Mouse (Mus musculus) neural tube, embryonic 15.5 days (tissue): ENCODE measurements around the gene Cfap74. TPM values are rescaled to one million over a fixed set of nuclear protein-coding genes. Genes with fewer than 3 reads are reported as not detected.
A peak's percentile ranks its signal among the peaks of the same experiment; 100 is the strongest.
"Not testable (repeated sequence)": the region's sequence is repeated elsewhere in the genome, so short reads cannot be mapped to it uniquely, and the experiment has no call there.

ENCODE experiments used
- ATAC-seq: fragments of 200-750 bp; cut with Nextera tagmentation; 2 replicates; pipeline ENCODE4 v1.8.0; 2017; ENCODE audit warnings: mild to moderate bottlenecking, moderate TSS enrichment, moderate library complexity; ENCODE audit not compliant: low FRiP score
- H3K27ac ChIP-seq: fragments of 300-500 bp; sonication (generic); replicated peaks from 2 replicates; pipeline ENCODE4 v1.5.1; 2015; ENCODE audit warnings: mild to moderate bottlenecking, inconsistent platforms
- H3K27me3 ChIP-seq: fragments of 300-500 bp; sonication (generic); replicated peaks from 2 replicates; pipeline ENCODE4 v1.6.1; 2015; ENCODE audit warnings: inconsistent platforms
- H3K36me3 ChIP-seq: fragments of 300-500 bp; sonication (generic); 2 replicates; pipeline ENCODE4 v1.6.1; 2015; ENCODE audit warnings: inconsistent platforms
- H3K4me1 ChIP-seq: fragments of 300-500 bp; sonication (generic); 2 replicates; pipeline ENCODE4 v1.6.1; 2015; ENCODE audit warnings: inconsistent platforms
- H3K4me2 ChIP-seq: fragments of 300-500 bp; sonication (generic); 2 replicates; pipeline ENCODE4 v1.6.1; 2015; ENCODE audit warnings: inconsistent platforms, mild to moderate bottlenecking, moderate library complexity
- H3K4me3 ChIP-seq: fragments of 300-500 bp; sonication (generic); replicated peaks from 2 replicates; pipeline ENCODE4 v1.5.1; 2015; ENCODE audit warnings: mild to moderate bottlenecking, inconsistent platforms
- H3K9ac ChIP-seq: fragments of 300-500 bp; sonication (generic); replicated peaks from 2 replicates; pipeline ENCODE4 v1.6.1; 2015; ENCODE audit warnings: mild to moderate bottlenecking, inconsistent platforms
- H3K9me3 ChIP-seq: fragments of 300-500 bp; sonication (generic); replicated peaks from 2 replicates; pipeline ENCODE4 v1.6.1; 2016; ENCODE audit warnings: inconsistent platforms
- WGBS: fragments of 180-500 bp; shearing (Covaris S2); methylation state at CpG from one replicate; pipeline ENCODE4 v1.1.7; 2015; ENCODE audit warnings: mixed read lengths; 5-methylcytosine and 5-hydroxymethylcytosine counted together
- polyA plus RNA-seq: library from polyadenylated mRNA; unstranded; fragments of >200 nt; fragmentation: Nextera tagmentation; extraction: Ambion mirVana; gene quantifications from 2 replicates; pipeline ENCODE4 v1.2.1, GENCODE M21; 2015

Cfap74 gene
- polyA plus RNA-seq, 1 experiment from 2014 or later, result 4.4 TPM

DNA sequence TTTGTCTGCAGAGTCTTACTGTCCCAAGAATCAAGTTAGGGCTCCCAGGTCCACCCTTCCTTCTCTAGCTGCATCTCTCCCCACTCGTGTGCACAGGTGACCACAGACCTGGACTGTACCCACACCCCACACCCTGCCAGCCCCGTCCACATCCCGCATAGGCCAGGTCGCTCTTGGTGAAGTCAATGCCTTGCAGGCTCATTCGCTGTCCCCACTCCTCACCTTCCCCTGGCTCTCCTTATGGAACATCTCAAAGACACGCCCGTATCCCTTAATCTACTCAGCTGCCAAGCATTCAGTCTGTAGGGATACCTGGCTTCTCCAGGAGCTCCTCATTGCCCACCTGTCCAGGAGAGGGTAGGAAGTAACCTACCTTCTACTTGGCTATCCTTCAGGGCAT lies 62.4 kb downstream of the Cfap74 start:
- Histone ChIP-seq H3K4me3 (no peak overlapping the region), H3K27ac (no peak overlapping the region), H3K4me2 (no peak overlapping the region), H3K36me3 (no peaks in the 10 kb centered on the region), H3K9ac (no peak overlapping the region), H3K4me1 (peaks cover 4% of the 10 kb centered on the region), H3K27me3 (peaks cover 6% of the 10 kb centered on the region), H3K9me3 (no peaks in the 10 kb centered on the region)
- ATAC-seq, result no peak
- 93% methylated on average over 7 of the region's 7 CpGs for WGBS

DNA sequence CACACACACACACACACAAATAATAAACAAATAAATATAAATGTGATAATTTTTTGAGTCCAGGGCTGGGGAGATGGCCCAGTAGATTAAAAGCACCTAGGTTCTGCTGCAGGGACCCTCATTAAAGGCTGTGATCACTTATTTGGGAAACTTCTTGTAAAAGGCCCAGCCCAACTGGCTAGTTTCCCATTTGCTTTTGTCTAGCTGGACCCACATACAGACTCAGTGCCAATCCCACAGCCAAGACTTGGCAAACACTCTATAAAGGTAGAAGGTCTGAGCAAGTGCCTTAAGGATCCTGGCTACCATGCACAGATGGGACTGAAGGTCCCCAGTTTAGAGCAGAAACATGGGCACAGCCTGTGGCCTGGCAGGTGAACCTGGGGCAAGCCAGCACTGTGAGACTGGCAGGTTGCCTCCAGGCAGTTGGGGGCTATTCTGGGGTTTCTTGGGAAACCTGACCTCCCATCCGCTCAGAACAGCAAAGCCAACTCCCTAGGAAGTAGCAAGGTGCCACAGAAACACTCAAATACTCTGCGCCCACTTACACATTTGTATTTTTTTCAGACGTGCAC lies 63.8 kb downstream of the Cfap74 start:
- 81% methylated on average over 3 of the region's 3 CpGs for WGBS

DNA sequence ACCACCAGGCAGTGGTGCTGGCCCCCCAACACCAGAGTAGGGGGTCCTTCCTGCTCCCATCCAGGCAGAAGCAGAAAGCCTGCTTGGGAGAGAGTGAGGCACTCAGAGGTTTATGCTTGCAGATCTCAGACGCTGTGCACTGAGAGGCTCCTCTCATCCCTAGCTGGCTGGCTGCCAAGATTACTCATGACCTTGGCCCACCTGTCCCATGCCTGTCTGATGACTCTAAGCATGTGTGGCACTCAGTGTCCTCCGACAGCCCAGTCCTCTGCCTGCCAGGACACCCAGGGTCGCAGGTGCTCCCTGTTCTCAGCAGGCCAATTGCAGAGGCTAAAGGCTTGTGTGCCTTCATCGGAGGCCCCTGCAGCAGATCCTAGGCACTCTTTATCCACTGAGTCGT lies 64.3 kb downstream of the Cfap74 start:
- no peak overlapping the region for H3K9ac ChIP-seq
- no peaks in the 10 kb centered on the region for H3K36me3 ChIP-seq
- H3K4me3 ChIP-seq, result no peak overlapping the region
- no peak for ATAC-seq
- 62% methylated on average over 5 of the region's 5 CpGs for WGBS
- peaks cover 6% of the 10 kb centered on the region for H3K27me3 ChIP-seq
- no peak overlapping the region for H3K27ac ChIP-seq
- H3K9me3 ChIP-seq, result no peaks in the 10 kb centered on the region
- no peak overlapping the region for H3K4me2 ChIP-seq
- peaks cover 4% of the 10 kb centered on the region for H3K4me1 ChIP-seq

More for the DNA sequence above, 63.8 kb downstream of the Cfap74 start:
- Histone ChIP-seq H3K27ac (no peak overlapping the region; the same call in 1 of the 2 replicates), H3K9me3 (no peaks in the 10 kb centered on the region), H3K4me1 (peaks cover 4% of the 10 kb centered on the region), H3K9ac (no peak overlapping the region), H3K4me3 (no peak overlapping the region), H3K36me3 (no peaks in the 10 kb centered on the region), H3K4me2 (no peak overlapping the region), H3K27me3 (peaks cover 6% of the 10 kb centered on the region)
- no peak for ATAC-seq

GRCm38 (mm10) chr4:155473796-155474195 lies 64.8 kb downstream of the Cfap74 start:
- H3K36me3 ChIP-seq, H3K4me1 ChIP-seq, H3K4me2 ChIP-seq, H3K27ac ChIP-seq, H3K9ac ChIP-seq, H3K27me3 ChIP-seq, H3K4me3 ChIP-seq, ATAC-seq, H3K9me3 ChIP-seq: not testable (repeated sequence)
- 52% methylated on average over 2 of the region's 2 CpGs for WGBS

DNA sequence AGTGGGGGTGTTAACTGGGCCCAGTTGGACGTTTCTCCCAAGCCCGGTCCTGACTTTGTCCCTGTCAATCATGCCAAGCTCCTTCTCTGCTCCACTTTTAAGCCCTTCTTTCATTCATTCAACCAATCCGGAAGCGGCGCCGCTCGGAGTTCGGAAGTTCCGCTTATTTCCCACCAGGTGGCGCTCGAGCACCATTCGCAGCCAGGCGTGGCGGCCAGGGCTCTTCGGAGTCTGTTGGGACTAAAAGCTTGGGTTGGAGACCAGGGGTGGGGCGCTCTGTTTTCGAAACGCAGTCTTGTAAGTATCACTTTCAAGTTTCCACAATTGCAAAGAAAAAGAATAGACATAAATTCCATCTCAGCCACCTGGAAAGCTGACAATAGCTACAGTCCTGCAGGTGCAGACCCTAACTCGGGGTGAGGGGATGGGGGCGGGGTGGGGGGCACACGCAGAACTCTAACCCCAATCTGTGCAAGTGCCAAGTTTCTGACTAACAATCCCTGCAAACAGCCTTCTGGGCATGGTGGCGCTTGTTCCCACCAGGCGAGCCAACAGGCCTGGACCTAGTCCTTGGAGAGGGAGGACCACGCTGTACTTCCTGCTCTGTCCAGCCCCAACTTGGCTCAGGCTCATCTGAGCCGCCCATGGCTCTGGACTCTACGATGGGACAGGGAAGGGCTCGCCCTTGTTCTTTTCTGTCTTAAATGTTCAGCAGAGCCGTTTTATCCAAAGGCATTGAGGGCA lies 72.6 kb downstream of the Cfap74 start:
- Histone ChIP-seq H3K36me3 (no peaks in the 10 kb centered on the region), H3K27me3 (peaks cover 9% of the 10 kb centered on the region; the same call in 1 of the 2 replicates), H3K4me2 (peak overlapping the region; percentile 45), H3K4me3 (0 out of 2 replicates have a peak overlapping the region, but pooled peaks have one; percentile 14), H3K9ac (no peak overlapping the region), H3K27ac (no peak overlapping the region), H3K9me3 (no peaks in the 10 kb centered on the region), H3K4me1 (peaks cover 8% of the 10 kb centered on the region)
- 24% methylated on average over 28 of the region's 28 CpGs for WGBS
- peak; percentile 63; the same call in 1 of the 2 replicates for ATAC-seq

- Histone ChIP-seq H3K9me3 (no peaks in the 10 kb centered on the region), H3K9ac (no peak overlapping the region), H3K4me3 (no peak overlapping the region), H3K4me2 (no peak overlapping the region; the same call in 1 of the 2 replicates), H3K27ac (no peak overlapping the region), H3K27me3 (peaks cover 9% of the 10 kb centered on the region; the same call in 1 of the 2 replicates), H3K36me3 (no peaks in the 10 kb centered on the region), H3K4me1 (peaks cover 8% of the 10 kb centered on the region)
- 89% methylated on average over 6 of the region's 6 CpGs for WGBS
- no peak for ATAC-seq
Observed at GRCm38 (mm10) chr4:155482125-155482480, 73.1 kb downstream of the Cfap74 start.

DNA sequence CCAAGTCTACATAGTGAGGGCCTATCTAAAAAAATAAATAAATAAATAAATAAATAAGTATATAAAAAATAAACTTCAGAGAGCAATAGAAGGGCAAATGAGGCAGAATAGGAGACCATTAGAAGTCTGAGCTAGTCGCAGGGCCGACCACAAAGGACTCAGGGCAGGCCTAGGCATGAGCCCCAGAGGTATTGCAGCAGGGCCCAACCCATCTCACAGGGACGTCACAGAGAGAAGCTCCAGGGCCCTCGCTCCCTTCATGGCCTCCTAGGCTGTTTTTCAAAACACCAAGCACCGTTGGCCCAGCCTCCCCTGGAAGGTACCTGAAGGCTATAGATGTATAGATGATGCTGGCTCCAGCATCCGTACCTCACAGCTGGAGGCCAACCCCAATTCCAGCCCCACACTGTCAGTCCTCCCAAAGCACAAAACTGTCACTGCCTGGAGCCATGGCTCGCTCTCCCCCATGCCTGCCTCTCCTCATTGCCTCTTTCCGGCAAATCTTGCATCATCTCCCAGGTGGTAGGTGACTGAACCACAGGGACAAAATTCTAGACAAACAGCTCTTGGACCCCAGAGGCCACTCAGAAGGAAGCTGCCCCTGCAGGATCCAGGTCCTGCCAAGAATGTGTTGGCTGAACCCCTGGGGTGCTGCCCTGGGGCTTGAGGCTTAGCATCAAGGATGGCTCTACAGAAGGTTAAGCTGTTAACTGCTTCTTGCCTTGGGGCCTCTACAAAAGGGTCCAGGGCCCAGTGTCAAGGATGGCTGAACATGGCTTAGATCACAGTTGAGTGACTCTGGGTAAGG lies 73.9 kb downstream of the Cfap74 start:
- no peak overlapping the region for H3K4me2 ChIP-seq
- no peaks in the 10 kb centered on the region for H3K36me3 ChIP-seq
- ATAC-seq, result no peak
- H3K9ac ChIP-seq, result no peak overlapping the region
- no peak overlapping the region for H3K4me3 ChIP-seq
- peaks cover 12% of the 10 kb centered on the region for H3K4me1 ChIP-seq
- peaks cover 9% of the 10 kb centered on the region; the same call in 1 of the 2 replicates for H3K27me3 ChIP-seq
- WGBS, result 72% methylated on average over 8 of the region's 8 CpGs
- no peaks in the 10 kb centered on the region for H3K9me3 ChIP-seq
- H3K27ac ChIP-seq, result no peak overlapping the region

GRCm38 (mm10) chr4:155485521-155485920 lies 76.5 kb downstream of the Cfap74 start:
- ATAC-seq, result no peak
- 93% methylated on average over 3 of the region's 3 CpGs for WGBS
- Histone ChIP-seq H3K36me3 (no peaks in the 10 kb centered on the region), H3K4me3 (no peak overlapping the region), H3K9me3 (no peaks in the 10 kb centered on the region), H3K27me3 (peaks cover 5% of the 10 kb centered on the region; the same call in 1 of the 2 replicates), H3K4me2 (no peak overlapping the region), H3K9ac (no peak overlapping the region), H3K4me1 (peaks cover 31% of the 10 kb centered on the region), H3K27ac (no peak overlapping the region)

DNA sequence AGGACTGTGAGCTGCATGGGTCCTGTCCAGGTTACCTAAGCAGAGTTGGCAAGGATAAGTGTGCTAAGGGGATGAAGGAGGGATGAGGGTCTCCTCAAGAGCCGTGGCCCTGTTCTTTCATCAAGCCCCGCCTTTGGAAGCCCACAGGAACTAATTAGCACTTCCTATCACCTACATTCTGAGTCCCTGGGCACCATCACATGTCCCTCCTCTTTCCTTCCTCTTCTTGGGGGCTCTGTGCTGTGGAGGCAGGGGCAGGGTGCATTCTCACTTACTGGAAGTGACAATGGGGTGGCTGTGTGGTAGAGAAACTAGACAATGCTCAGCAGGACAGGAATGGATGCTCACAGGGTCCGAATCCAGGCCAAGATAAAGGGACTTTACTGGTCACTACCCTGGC lies 78.8 kb downstream of the Cfap74 start:
- H3K9me3 ChIP-seq, result no peaks in the 10 kb centered on the region
- no peaks in the 10 kb centered on the region for H3K36me3 ChIP-seq
- H3K27ac ChIP-seq, result peak overlapping the region; percentile 39; the same call in 1 of the 2 replicates
- no peak overlapping the region for H3K9ac ChIP-seq
- ATAC-seq, result no peak
- H3K4me2 ChIP-seq, result no peak overlapping the region
- H3K4me1 ChIP-seq, result peaks cover 27% of the 10 kb centered on the region
- 62% methylated on average over 3 of the region's 3 CpGs for WGBS
- no peaks in the 10 kb centered on the region for H3K27me3 ChIP-seq
- no peak overlapping the region for H3K4me3 ChIP-seq

DNA sequence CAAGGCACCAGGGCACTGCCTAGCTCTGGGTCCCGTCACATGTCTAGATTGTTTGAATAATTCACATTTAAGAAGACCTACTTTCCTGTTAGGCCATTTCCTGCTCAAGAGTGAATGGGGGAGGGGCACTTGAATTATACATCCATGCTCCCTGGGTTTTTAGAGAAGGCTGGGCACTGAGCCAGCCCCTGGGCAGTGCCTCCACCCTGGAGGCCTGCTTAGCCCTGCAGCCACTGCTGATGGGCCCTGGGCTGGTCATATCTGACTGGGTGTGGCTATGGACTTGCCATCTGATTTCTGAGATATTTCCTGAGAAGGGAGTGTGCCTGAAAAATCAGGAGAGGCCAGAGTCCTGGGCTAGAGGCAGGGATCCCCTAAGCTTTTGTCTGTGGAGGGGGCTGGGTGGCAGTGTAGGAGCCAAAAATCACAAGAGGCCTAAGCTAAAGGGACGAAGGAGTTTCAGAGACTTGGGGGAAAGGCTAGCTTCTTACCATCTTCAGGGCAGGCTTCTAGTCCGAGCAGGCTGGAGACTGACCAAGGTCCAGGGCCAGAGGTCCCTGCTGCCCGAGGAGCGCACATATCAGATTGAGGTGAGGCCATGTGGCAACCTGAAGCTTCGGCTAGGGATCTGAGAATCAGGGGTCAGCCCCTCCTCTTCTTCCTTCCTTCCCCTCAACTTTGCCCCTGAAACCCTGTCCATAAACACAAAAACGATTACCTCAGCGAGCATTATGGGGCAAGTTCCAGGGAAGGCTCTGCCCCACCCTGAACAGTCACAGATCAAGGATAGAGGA lies 79.4 kb downstream of the Cfap74 start:
- H3K9me3 ChIP-seq, result no peaks in the 10 kb centered on the region
- no peak for ATAC-seq
- no peak overlapping the region; the same call in 1 of the 2 replicates for H3K4me2 ChIP-seq
- no peaks in the 10 kb centered on the region for H3K36me3 ChIP-seq
- peak overlapping the region; percentile 39 for H3K27ac ChIP-seq
- no peaks in the 10 kb centered on the region for H3K27me3 ChIP-seq
- no peak overlapping the region for H3K9ac ChIP-seq
- peaks cover 33% of the 10 kb centered on the region for H3K4me1 ChIP-seq
- 85% methylated on average over 8 of the region's 8 CpGs for WGBS
- H3K4me3 ChIP-seq, result no peak overlapping the region
